Mouse (Mus musculus) erythroblast, embryonic 14.5 days (primary cell): ENCODE results near the gene Rpl27.
"Not testable (repeated sequence)": the region's sequence is repeated elsewhere in the genome, so short reads cannot be mapped to it uniquely, and the experiment has no call there.

ENCODE experiments used
- GATA1 ChIP-seq: IDR thresholded peaks from 2 replicates; pipeline ENCODE4 v1.6.1; 2012; ENCODE audit warnings: low read length, inconsistent platforms, mixed read lengths
- TAL1 ChIP-seq: IDR thresholded peaks from 3 replicates; pipeline ENCODE4 v1.6.1; 2012; ENCODE audit warnings: low read length, inconsistent platforms, mixed read lengths

DNA sequence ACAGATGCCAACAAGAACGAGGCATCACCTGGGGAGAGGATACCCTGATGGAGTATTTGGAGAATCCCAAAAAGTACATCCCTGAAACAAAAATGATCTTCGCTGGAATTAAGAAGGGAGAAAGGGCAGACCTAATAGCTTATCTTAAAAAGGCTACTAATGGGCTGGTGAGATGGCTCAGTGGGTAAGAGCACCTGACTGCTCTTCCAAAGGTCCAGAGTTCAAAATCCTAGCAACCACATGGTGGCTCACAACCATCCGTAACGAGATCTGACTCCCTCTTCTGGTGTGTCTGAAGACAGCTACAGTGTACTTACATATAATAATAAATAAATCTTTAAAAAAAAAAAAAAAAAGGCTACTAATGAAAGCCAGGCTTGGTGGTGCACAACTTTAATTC lies 34.3 kb downstream of the Rpl27 start:
- not testable (repeated sequence) for TF ChIP-seq GATA1, TAL1
